Mouse (Mus musculus) small intestine, adult 2 months (tissue): ENCODE results near the gene Xpo6. TPM values are rescaled to one million over a fixed set of nuclear protein-coding genes. Genes with fewer than 3 reads are reported as not detected.

Source experiments
- H3K27ac ChIP-seq: fragments of 200-500 bp; 2 replicates; pipeline ENCODE4 v1.5.1; 2012; ENCODE audit warnings: low read depth, low read length, control low read depth, inconsistent platforms; ENCODE audit not compliant: insufficient read depth
- H3K27me3 ChIP-seq: fragments of 200-500 bp; 2 replicates; pipeline ENCODE4 v1.6.1; 2012; ENCODE audit warnings: mild to moderate bottlenecking, moderate library complexity, low read length, inconsistent platforms; ENCODE audit not compliant: control insufficient read depth, insufficient read depth
- H3K36me3 ChIP-seq: fragments of 200-500 bp; 2 replicates; pipeline ENCODE4 v1.6.1; 2012; ENCODE audit warnings: mild to moderate bottlenecking, low read length, control low read depth, inconsistent platforms; ENCODE audit not compliant: control insufficient read depth, insufficient read depth
- H3K4me1 ChIP-seq: fragments of 200-500 bp; 2 replicates; pipeline ENCODE4 v1.6.1; 2012; ENCODE audit warnings: low read length, inconsistent platforms, mixed read lengths; ENCODE audit not compliant: control insufficient read depth, insufficient read depth, insufficient read length
- H3K4me3 ChIP-seq: fragments of 200-500 bp; 2 replicates; pipeline ENCODE4 v1.5.1; 2012; ENCODE audit warnings: low read depth, mild to moderate bottlenecking, control low read depth, inconsistent platforms, low read length, moderate library complexity
- CTCF ChIP-seq: fragments of 200-500 bp; IDR thresholded peaks from 2 replicates; pipeline ENCODE4 v1.5.1; 2012; ENCODE audit warnings: low read depth, mild to moderate bottlenecking, control low read depth, inconsistent platforms, low read length, moderate library complexity, mixed read lengths; ENCODE audit not compliant: insufficient replicate concordance, insufficient read length; ENCODE audit errors: extremely low read depth
- POLR2A ChIP-seq: fragments of 200-500 bp; IDR thresholded peaks from 2 replicates; pipeline ENCODE4 v1.6.1; 2012; ENCODE audit warnings: low read depth, mild to moderate bottlenecking, control low read depth, inconsistent platforms, low read length, moderate library complexity
- WGBS: fragments of 180-500 bp; shearing (Covaris S2); methylation state at CpG from one replicate; pipeline ENCODE4 v1.1.7; 2018; 5-methylcytosine and 5-hydroxymethylcytosine counted together
- polyA plus RNA-seq: library from polyadenylated mRNA; depleted of rRNA; stranded (reverse); fragments of >200 nt; gene quantifications from 2 replicates; pipeline ENCODE4 v1.2.3, GENCODE M21; 2012

The Xpo6 gene
- polyA plus RNA-seq, 1 experiment: 145 TPM

DNA sequence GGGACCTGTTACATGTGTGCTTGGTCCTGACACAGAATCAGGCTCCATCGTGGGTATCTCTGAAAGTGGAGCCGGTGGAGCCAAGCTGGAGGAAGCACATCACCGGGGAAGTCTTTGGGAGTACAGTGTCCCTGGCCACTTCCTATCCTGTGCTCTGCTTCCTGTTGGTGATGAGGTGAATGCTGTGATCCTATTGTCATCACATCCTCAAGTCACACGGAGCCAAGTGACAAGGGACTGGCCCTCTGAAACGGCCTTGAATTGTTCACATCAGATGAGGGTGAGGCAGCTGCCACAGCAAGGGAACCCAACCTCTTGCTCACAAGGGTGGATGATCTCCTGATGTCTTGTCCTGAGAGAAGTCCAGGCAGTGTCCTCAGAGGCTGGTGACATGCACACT, 103.7 kb downstream of the Xpo6 start:
- TF ChIP-seq CTCF (no peak), POLR2A (no peak)
- Histone ChIP-seq H3K27me3 (no peaks in the 10 kb centered on the region), H3K4me1 (no peaks in the 10 kb centered on the region), H3K36me3 (peaks cover 18% of the 10 kb centered on the region), H3K4me3 (no peak overlapping the region), H3K27ac (no peak overlapping the region)
- WGBS: 70% methylated on average over 5 of the region's 5 CpGs

GRCm38 (mm10) chr7:126094738-126095137, 105.6 kb downstream of the Xpo6 start:
- 81% methylated on average over 5 of the region's 5 CpGs for WGBS
- TF ChIP-seq POLR2A (no peak), CTCF (no peak)
- Histone ChIP-seq H3K4me3 (no peak overlapping the region), H3K27me3 (no peaks in the 10 kb centered on the region), H3K36me3 (peaks cover 6% of the 10 kb centered on the region; the same call in 1 of the 2 replicates), H3K27ac (no peak overlapping the region), H3K4me1 (no peaks in the 10 kb centered on the region)

GRCm38 (mm10) chr7:126093162-126093561, 107.1 kb downstream of the Xpo6 start:
- TF ChIP-seq POLR2A: no peak
- TF ChIP-seq CTCF: no peak
- Histone ChIP-seq H3K27me3 (no peaks in the 10 kb centered on the region), H3K4me1 (no peaks in the 10 kb centered on the region), H3K36me3 (0 out of 2 replicates have a peak, but pooled peaks cover 1% of the 10 kb centered on the region), H3K27ac (no peak overlapping the region), H3K4me3 (no peak overlapping the region)
- 38% methylated on average over 3 of the region's 3 CpGs for WGBS

DNA sequence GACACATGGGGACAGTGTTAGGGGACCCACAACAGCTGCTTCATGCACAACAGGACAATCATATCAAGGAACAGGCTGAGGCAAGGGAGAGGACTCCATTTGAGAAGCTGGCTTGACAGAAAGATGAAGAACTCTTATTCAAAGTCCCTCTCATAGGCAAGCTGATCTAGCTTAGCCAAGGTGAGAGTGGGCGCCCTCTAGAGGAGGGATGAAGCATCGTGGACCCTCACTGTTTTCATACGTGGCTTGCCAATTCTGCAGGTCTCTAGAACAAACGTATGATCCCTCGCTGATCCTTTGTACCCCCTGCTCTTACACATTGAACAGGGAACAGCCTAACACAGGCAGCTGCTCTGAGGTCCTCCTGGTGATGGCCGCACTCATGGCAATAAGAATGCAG, 110.5 kb downstream of the Xpo6 start:
- H3K27me3 ChIP-seq: no peaks in the 10 kb centered on the region
- 9% methylated on average over 6 of the region's 6 CpGs for WGBS
- TF ChIP-seq POLR2A (no peak), CTCF (peak; percentile 68; the same call in 1 of the 2 replicates)
- H3K4me3 ChIP-seq: no peak overlapping the region
- H3K36me3 ChIP-seq: no peaks in the 10 kb centered on the region
- 0 out of 2 replicates have a peak, but pooled peaks cover 2% of the 10 kb centered on the region for H3K4me1 ChIP-seq
- H3K27ac ChIP-seq: no peak overlapping the region

DNA sequence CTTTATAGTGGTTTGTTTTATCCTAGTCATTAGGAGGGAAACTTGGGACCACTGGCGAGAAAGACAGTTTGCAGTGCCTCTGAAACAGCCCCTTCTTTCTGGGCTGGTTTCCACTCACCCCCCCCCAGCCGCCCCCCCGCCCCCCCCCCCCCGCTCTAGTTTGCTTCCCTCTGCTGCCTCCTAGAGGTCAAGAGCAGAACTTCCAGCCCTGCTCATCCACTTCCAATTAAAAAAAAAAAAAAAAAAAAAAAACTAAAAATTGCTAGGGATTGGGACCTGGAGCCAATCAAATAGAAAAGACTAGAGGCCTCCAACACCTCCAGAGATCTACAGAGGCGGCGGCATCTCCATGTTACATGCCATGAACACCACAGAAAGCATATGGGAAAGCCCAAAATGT, 112.1 kb downstream of the Xpo6 start:
- WGBS: 17% methylated on average over 6 of the region's 6 CpGs

GRCm38 (mm10) chr7:126087602-126088001, 112.7 kb downstream of the Xpo6 start:
- TF ChIP-seq POLR2A (no peak), CTCF (no peak)

More for the DNA sequence above, 112.1 kb downstream of the Xpo6 start:
- Histone ChIP-seq H3K36me3 (no peaks in the 10 kb centered on the region), H3K27me3 (no peaks in the 10 kb centered on the region), H3K4me1 (0 out of 2 replicates have a peak, but pooled peaks cover 2% of the 10 kb centered on the region), H3K4me3 (no peak overlapping the region), H3K27ac (no peak overlapping the region)
- TF ChIP-seq POLR2A (no peak), CTCF (no peak; the same call in 1 of the 2 replicates)

GRCm38 (mm10) chr7:126086321-126086741, 114.0 kb downstream of the Xpo6 start:
- Histone ChIP-seq H3K4me3 (no peak overlapping the region), H3K27me3 (peaks cover 12% of the 10 kb centered on the region; the same call in 1 of the 2 replicates), H3K27ac (no peak overlapping the region), H3K4me1 (0 out of 2 replicates have a peak, but pooled peaks cover 2% of the 10 kb centered on the region), H3K36me3 (no peaks in the 10 kb centered on the region)
- 17% methylated on average over 6 of the region's 6 CpGs for WGBS
- TF ChIP-seq CTCF (no peak), POLR2A (no peak)

More at GRCm38 (mm10) chr7:126087602-126088001, 112.7 kb downstream of the Xpo6 start:
- Histone ChIP-seq H3K36me3 (no peaks in the 10 kb centered on the region), H3K27me3 (no peaks in the 10 kb centered on the region), H3K4me1 (0 out of 2 replicates have a peak, but pooled peaks cover 2% of the 10 kb centered on the region), H3K4me3 (no peak overlapping the region), H3K27ac (no peak overlapping the region)
- WGBS: 57% methylated on average over 10 of the region's 10 CpGs
